Mouse (Mus musculus): ENCODE measurements around the gene Il17c.

DNA sequence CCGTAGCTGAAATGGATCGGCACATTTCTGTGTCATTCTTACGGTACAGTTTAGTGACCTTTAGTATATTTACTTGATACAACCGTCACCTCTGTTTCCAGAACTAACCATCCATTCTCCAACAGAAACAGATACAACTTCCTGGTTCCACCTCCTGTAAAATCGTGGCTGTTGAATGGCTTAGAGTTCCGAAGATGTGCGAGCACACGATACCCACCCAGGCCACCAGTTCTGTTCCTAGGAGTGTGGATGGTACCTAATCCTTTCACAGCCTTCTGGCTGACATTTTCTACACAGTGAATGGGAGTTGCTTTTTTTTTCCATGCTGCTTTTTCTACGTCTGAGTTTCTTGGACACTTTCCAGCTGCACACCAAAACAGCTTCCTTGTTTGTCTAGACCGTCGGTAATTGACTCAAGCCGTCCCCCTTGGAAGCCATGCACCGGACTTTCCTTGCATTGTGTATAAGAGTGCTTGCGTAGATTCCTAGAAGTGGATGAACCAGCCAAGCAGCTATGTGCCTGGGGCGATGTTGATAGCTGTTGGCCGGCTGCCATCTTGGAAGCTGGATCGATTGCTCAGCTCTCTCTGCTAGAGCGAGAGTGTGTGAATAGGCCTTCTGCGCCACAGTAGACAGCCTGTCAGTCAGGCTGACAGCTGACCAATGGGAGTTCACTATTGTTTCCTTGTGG is 22.4 kb downstream of the Il17c start:
- TF ChIP-seq CTCF (IDR thresholded peaks at IDR 0.05; ENCODE audit: borderline replicate concordance, control insufficient read depth, extremely low read depth, insufficient read depth, low read length, poor library complexity) = no peak
- no peak for TF ChIP-seq POLR2A (IDR thresholded peaks at IDR 0.05; ENCODE audit: control insufficient read depth, extremely low read depth, insufficient read depth, low read length, poor library complexity)

Data from thymus, adult 2 months (tissue).